Mouse (Mus musculus) kidney, embryonic 16.5 days (tissue): Measurements from ENCODE around the gene LTO1. TPM values are rescaled to one million over a fixed set of nuclear protein-coding genes. Genes with fewer than 3 reads are reported as not detected.

Experiments
- ATAC-seq: fragments of 200-750 bp; cut with Nextera tagmentation; 2 replicates; pipeline ENCODE4 v1.8.0; 2017; ENCODE audit warnings: moderate TSS enrichment; ENCODE audit not compliant: low FRiP score, low TSS enrichment
- H3K27ac ChIP-seq: fragments of 300-500 bp; sonication (generic); 2 replicates; pipeline ENCODE4 v1.5.1; 2014; ENCODE audit warnings: low read length
- H3K27me3 ChIP-seq: fragments of 300-500 bp; sonication (generic); 2 replicates; pipeline ENCODE4 v1.6.1; 2014; ENCODE audit warnings: low read length, control low read depth, mixed read lengths; ENCODE audit not compliant: insufficient read depth
- H3K36me3 ChIP-seq: fragments of 300-500 bp; sonication (generic); 2 replicates; pipeline ENCODE4 v1.6.1; 2014; ENCODE audit warnings: low read length, control low read depth, mixed read lengths; ENCODE audit not compliant: insufficient read depth
- H3K4me1 ChIP-seq: fragments of 300-500 bp; sonication (generic); 2 replicates; pipeline ENCODE4 v1.6.1; 2014; ENCODE audit warnings: low read length, control low read depth, mixed read lengths; ENCODE audit not compliant: insufficient read depth
- H3K4me2 ChIP-seq: fragments of 300-500 bp; sonication (generic); replicated peaks from 2 replicates; pipeline ENCODE4 v1.6.1; 2014; ENCODE audit warnings: low read depth, low read length
- H3K4me3 ChIP-seq: fragments of 300-500 bp; sonication (generic); 2 replicates; pipeline ENCODE4 v1.5.1; 2014; ENCODE audit warnings: mild to moderate bottlenecking, low read length
- H3K9ac ChIP-seq: fragments of 300-500 bp; sonication (generic); replicated peaks from 2 replicates; pipeline ENCODE4 v1.6.1; 2014; ENCODE audit warnings: low read length
- H3K9me3 ChIP-seq: fragments of 300-500 bp; sonication (generic); 2 replicates; pipeline ENCODE4 v1.6.1; 2016; ENCODE audit warnings: low read length, control low read depth
- WGBS: fragments of 180-500 bp; shearing (Covaris S2); extraction: QIAGEN DNeasy Blood & Tissue Kit; methylation state at CpG from one replicate; pipeline ENCODE4 v1.1.7; 2014; 5-methylcytosine and 5-hydroxymethylcytosine counted together
- polyA plus RNA-seq: library from polyadenylated mRNA; unstranded; fragments of >200 nt; fragmentation: Nextera tagmentation; extraction: Ambion mirVana; gene quantifications from 2 replicates; pipeline ENCODE4 v1.2.1, GENCODE M21; 2015

The LTO1 gene
- polyA plus RNA-seq, 1 experiment from 2014 or later: 33.7 TPM

DNA sequence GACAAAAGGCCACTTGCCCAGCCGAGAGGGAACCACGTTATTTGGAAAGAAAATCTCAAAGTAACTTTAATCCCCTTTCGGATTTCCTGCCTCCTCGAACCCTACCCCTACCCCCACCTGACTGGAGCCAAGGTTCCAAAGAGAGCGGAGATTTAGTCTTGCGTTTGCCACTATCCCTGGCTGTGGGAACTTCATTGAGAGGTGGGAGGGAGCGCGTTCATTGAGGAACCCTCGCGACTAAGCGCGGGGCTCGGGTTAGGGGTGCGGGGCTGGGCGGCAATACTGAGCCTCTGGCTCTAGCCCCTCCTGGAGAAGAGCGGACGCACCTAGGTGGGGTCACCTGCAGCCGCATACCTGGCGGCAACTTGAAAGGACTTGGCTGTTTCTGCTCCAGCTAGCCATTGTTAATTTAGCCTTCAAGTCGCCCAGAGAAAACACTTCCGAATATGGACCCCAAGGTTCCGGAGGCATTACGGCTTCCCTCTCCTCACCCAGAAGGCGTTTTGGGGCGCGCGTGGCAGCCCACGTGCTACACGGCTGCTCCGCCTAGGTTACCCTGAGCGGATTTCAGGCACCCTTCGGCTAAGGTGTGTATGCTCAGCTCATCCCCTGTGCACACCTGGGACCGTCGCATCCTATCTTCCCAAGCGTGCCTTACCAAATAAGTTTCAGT, 27.3 kb downstream of the LTO1 start:
- 0 out of 2 replicates have a peak, but pooled peaks have one; percentile 8 for ATAC-seq
- peak overlapping the region; percentile 85 for H3K4me3 ChIP-seq
- peak overlapping the region; percentile 67 for H3K9ac ChIP-seq
- H3K36me3 ChIP-seq: peaks cover 2% of the 10 kb centered on the region; the same call in 1 of the 2 replicates
- under 1% methylated on average over 35 of the region's 35 CpGs for WGBS
- no peaks in the 10 kb centered on the region for H3K27me3 ChIP-seq
- H3K9me3 ChIP-seq: no peaks in the 10 kb centered on the region
- H3K4me1 ChIP-seq: peaks cover 26% of the 10 kb centered on the region
- H3K4me2 ChIP-seq: peak overlapping the region; percentile 96
- peak overlapping the region; percentile 98 for H3K27ac ChIP-seq

DNA sequence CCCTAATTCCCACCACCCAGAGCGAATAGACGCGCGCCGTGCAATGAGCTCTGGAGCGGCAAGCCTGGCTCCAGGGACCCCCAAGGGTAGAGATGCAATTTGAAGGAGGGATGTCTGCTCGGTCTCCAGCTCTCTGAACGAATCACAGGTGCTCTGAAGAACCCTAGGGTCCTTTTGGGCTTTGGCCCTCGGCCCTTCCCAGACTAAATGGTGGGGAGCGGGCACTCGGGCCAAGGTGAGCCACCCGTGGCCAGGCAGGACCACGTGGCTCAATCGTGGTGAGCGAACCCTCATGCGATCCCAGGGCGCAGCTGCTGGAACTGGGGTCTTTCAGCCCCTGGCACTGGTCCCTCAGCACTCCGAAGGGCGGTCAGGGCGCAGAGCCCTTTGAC, 27.8 kb downstream of the LTO1 start:
- peak overlapping the region; percentile 85 for H3K4me3 ChIP-seq
- WGBS: 0% methylated on average over 20 of the region's 20 CpGs
- peak overlapping the region; percentile 98 for H3K27ac ChIP-seq
- H3K9ac ChIP-seq: peak overlapping the region; percentile 67
- no peak for ATAC-seq
- no peaks in the 10 kb centered on the region for H3K27me3 ChIP-seq
- peak overlapping the region; percentile 96 for H3K4me2 ChIP-seq
- H3K4me1 ChIP-seq: peaks cover 24% of the 10 kb centered on the region
- no peaks in the 10 kb centered on the region for H3K9me3 ChIP-seq
- no peaks in the 10 kb centered on the region for H3K36me3 ChIP-seq

DNA sequence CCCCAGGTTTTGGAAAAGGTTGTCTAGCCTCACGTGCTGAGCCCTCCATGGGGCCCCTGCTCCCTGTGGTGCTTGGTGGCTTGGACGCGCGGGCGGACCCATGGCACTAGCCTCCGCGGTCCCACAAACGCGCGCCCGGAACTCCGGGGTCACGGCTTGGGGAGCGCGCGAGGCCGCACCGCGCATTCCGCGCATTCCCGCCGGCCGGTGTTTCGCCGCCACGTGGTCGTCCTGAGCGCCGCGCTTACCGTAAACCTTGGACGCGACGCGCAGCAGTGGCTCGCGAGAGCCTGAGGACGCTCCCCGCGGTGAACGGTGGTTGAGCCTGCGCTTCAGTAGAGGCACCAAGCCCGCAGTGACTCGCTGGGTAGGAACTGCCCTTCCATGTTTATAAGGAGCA, 28.4 kb downstream of the LTO1 start:
- Histone ChIP-seq H3K36me3 (no peaks in the 10 kb centered on the region), H3K9ac (peak overlapping the region; percentile 67), H3K27me3 (no peaks in the 10 kb centered on the region), H3K4me2 (peak overlapping the region; percentile 96), H3K4me3 (peak overlapping the region; percentile 85), H3K4me1 (peaks cover 24% of the 10 kb centered on the region), H3K27ac (peak overlapping the region; percentile 98), H3K9me3 (no peaks in the 10 kb centered on the region)
- under 1% methylated on average over 39 of the region's 45 CpGs for WGBS
- ATAC-seq: peak; percentile 29

DNA sequence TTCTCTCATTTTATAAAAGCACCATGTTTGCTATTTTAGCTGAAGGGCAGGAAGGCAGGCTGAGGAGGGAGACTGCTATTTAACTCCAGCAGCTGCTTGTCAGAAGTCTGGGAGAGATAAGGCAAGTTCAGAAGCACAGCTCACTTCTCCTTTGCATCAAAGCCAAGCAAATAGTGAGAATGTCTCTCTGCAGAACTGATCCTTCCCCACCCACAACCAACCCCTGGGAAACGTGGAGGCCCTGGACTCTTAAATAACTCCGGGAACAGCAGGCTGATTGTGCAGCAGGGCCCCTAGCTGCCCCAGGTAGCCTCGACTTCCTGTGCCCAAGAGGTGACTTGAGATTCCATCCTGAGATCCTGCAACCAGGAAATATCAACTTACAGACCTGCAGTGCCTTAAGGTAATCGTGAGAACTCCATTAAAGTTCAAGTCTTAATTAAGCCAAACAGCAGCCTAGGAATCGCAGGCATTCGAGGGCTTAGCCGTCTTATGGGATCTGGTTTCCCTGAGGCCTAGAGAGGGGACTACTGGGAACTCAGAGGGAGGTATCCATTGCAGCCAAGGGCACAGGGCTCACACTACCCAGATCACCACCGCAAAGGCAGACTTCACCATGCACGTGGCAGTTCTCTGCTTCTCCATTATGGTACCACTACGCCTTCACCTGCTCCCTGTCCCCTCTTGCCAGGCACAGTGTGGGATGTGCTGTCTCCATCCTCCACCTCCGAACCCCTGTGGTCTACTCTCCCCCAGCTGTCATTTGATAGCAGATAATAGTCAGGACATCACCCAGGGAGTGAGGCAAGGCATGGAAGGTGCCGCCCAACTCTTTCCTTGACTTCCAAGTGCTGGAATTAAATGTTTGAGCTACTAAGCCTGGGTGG, 43.9 kb downstream of the LTO1 start:
- Histone ChIP-seq H3K4me3 (no peak overlapping the region), H3K27ac (peak overlapping the region; percentile 73), H3K4me2 (no peak overlapping the region), H3K9ac (0 out of 2 replicates have a peak overlapping the region, but pooled peaks have one; percentile 36), H3K36me3 (no peaks in the 10 kb centered on the region), H3K4me1 (peaks cover 11% of the 10 kb centered on the region), H3K9me3 (no peaks in the 10 kb centered on the region), H3K27me3 (no peaks in the 10 kb centered on the region)
- peak; percentile 63; the same call in 1 of the 2 replicates for ATAC-seq
- 28% methylated on average over 12 of the region's 12 CpGs for WGBS

DNA sequence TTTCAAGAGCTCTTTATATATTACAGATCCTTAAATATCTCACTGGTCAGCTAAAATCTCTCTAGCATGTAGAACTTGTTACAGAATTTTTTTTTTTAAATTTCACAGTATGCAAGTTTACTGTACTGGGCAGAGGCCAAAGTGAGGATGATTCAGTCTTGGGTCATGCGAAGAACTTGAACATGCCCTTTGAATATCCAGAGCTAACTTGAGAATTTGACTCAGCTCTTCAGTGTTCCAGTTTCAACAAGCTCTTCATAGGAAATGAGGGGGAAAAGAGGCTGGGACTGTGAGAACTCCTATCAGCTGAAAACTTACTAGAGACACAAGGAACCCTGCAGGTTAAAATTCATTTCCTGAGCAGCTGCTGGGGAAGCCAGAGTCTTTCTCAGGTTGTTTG, 49.0 kb downstream of the LTO1 start:
- Histone ChIP-seq H3K27ac (no peak overlapping the region), H3K4me1 (peaks cover 3% of the 10 kb centered on the region), H3K4me3 (no peak overlapping the region), H3K9me3 (no peaks in the 10 kb centered on the region), H3K27me3 (no peaks in the 10 kb centered on the region), H3K4me2 (no peak overlapping the region), H3K36me3 (no peaks in the 10 kb centered on the region), H3K9ac (no peak overlapping the region)
- no peak for ATAC-seq
- WGBS: 95% methylated on average over 1 of the region's 1 CpGs

DNA sequence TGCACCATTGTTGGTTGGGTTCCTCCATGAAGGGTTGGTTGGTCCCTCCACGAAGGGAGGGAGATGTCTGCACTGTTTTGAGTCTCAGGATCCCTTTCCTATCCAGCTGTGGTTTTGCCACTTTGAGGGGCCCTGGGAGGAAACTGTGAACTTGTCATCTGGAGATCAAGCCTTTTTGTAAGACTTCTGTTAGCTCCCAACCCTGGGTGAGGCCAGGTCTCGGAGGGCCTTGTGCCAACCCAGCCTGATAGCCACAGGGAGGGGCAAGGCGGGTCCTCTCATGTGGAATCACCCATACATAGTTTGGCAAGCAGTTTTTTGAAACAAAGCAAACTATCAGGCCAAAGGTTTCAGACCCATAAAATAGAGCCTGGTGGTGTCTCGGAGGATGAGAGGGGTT, 49.4 kb downstream of the LTO1 start:
- H3K9me3 ChIP-seq: no peaks in the 10 kb centered on the region
- no peaks in the 10 kb centered on the region for H3K36me3 ChIP-seq
- no peak overlapping the region for H3K4me2 ChIP-seq
- 86% methylated on average over 4 of the region's 4 CpGs for WGBS
- no peak overlapping the region for H3K27ac ChIP-seq
- H3K9ac ChIP-seq: no peak overlapping the region
- no peak for ATAC-seq
- no peaks in the 10 kb centered on the region for H3K4me1 ChIP-seq
- no peak overlapping the region for H3K4me3 ChIP-seq
- no peaks in the 10 kb centered on the region for H3K27me3 ChIP-seq

DNA sequence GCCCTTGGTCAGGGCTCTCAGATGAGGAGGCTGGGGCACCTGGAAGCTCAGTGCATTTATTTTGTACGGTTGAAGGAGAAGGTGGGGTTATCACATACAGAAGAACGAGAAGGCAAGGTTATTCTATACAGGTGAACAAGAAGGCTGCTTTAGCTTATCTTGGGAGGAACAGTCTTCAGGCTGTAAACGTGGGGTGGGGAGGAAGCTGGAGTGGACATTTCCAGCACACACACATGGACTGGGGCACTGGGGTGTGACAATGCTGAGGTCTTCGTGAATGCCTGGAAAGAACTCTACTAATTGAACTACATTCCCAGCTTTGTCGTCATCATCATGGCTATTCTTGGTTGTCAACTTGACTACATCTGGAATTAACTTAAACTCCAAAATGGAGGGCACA, 51.0 kb downstream of the LTO1 start:
- Histone ChIP-seq H3K36me3 (no peaks in the 10 kb centered on the region), H3K9ac (no peak overlapping the region), H3K4me1 (no peaks in the 10 kb centered on the region), H3K4me3 (no peak overlapping the region), H3K9me3 (no peaks in the 10 kb centered on the region), H3K27ac (no peak overlapping the region), H3K4me2 (no peak overlapping the region), H3K27me3 (no peaks in the 10 kb centered on the region)
- 63% methylated on average over 5 of the region's 5 CpGs for WGBS
- ATAC-seq: no peak

DNA sequence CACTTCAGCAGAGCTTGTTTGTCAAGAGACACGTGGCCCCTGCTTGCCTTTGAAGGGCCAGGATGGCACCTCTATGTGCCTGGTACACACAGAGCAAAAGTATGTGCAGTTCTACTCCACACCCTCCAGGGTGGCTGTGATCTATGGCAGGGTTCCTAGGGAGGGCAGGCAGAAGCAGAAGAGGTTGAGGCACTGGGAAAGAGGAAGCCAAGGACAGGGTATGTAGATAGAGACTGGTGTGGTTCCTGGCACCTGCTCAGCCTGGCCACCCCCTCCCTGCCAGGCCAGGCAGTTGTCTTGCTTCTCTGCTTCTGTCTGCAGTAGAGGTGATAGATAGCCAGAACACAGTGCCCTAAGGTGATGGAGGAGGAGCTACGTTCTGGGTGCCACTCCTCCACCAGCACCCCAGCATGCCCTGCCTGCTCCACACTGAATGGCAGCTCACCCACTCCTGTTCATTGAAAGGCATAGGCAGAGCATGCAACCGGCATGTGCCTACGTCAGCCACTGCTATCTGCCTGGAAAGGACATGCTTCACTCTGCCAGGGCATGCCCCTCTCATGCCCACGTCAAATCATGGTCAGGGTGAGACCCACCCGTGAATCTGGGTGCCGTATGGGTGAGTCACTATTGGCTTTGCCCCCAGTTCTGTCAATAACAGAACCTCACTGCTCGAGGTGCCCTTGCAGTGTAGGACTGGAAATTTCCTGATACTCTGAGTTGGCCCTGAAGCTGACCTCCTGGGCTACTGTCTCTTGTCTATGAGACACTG, 56.3 kb downstream of the LTO1 start:
- no peaks in the 10 kb centered on the region for H3K4me1 ChIP-seq

DNA sequence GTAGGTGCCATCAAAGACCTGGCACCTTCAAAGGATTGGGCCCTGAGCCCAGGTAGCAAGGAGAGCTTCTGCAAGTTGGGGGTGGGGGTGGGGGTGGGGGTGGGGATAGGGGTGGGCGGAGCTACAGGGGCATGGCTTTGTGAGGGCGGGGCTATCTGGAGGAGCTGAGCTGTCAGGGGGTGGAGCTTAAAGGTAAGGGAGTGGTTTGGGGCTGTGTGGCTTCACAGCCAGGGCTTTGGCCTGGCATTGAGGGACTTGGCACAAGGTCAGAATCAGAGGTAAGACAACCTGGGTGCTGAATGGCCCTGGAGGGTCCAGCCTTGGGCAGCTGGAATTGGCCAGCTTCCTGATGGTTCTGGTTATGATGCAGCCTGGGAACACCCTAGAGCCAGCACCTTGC, 56.9 kb downstream of the LTO1 start:
- no peak; the same call in 1 of the 2 replicates for ATAC-seq
- Histone ChIP-seq H3K4me2 (no peak overlapping the region), H3K36me3 (no peaks in the 10 kb centered on the region), H3K27me3 (no peaks in the 10 kb centered on the region), H3K27ac (no peak overlapping the region), H3K4me3 (no peak overlapping the region), H3K9ac (no peak overlapping the region), H3K9me3 (no peaks in the 10 kb centered on the region), H3K4me1 (no peaks in the 10 kb centered on the region)
- WGBS: 48% methylated on average over 2 of the region's 2 CpGs

More for the DNA sequence above, 56.3 kb downstream of the LTO1 start:
- H3K9ac ChIP-seq: no peak overlapping the region
- no peaks in the 10 kb centered on the region for H3K36me3 ChIP-seq
- H3K4me3 ChIP-seq: no peak overlapping the region
- H3K4me2 ChIP-seq: no peak overlapping the region
- no peak overlapping the region for H3K27ac ChIP-seq
- no peaks in the 10 kb centered on the region for H3K9me3 ChIP-seq
- peak; percentile 54 for ATAC-seq
- 67% methylated on average over 8 of the region's 8 CpGs for WGBS
- H3K27me3 ChIP-seq: no peaks in the 10 kb centered on the region
